10 mouse cellular contexts compared by ENCODE assay signal in genomic region chr6:113934692-113935091, GRCm38 (mm10).
DNase-seq lines count a peak whose midpoint lies in the region; ATAC-seq and TF ChIP-seq lines count a peak whose summit lies in the region.
"Had no signal": no experiment of that assay in that cellular context is flagged by ENCODE, and none has a peak within 500 bp of the region (broad histone marks: within the 10 kb centered on the region; RNA-seq: fewer than 3 reads in every experiment).

No protein-coding gene starts in this region.

- WGBS in cerebellum, adult 2 months = 29% methylated on average over 8 of the region's 8 CpGs
- WGBS in kidney, embryonic 16.5 days = 79% methylated on average over 7 of the region's 8 CpGs
- WGBS in kidney, embryonic 14.5 days = 86% methylated on average over 8 of the region's 8 CpGs

- H3K36me3 ChIP-seq in kidney, embryonic 16.5 days (ENCODE audit: insufficient read depth, low read length) = no peaks in the 10 kb centered on the region
- H3K36me3 ChIP-seq in kidney, embryonic 14.5 days (ENCODE audit: control insufficient read depth, insufficient read depth, low read length) = no peaks in the 10 kb centered on the region
- H3K36me3 ChIP-seq: hindbrain, embryonic 15.5 days; neural tube, embryonic 12.5 days had no signal

- no peak overlapping the region for H3K4me2 ChIP-seq in kidney, embryonic 16.5 days (replicated peaks; ENCODE audit: low read depth, low read length)
- no peak overlapping the region for H3K4me2 ChIP-seq in kidney, embryonic 14.5 days (replicated peaks; ENCODE audit: low read depth, low read length)
- H3K4me2 ChIP-seq: hindbrain, embryonic 15.5 days; neural tube, embryonic 12.5 days had no signal

- peak overlapping the region; percentile 87 for H3K27ac ChIP-seq in cerebellum, adult 2 months (ENCODE audit: insufficient read depth, low read length)
- no peak overlapping the region for H3K27ac ChIP-seq in kidney, embryonic 16.5 days (ENCODE audit: low read length)
- H3K27ac ChIP-seq in kidney, embryonic 14.5 days (ENCODE audit: low read depth, low read length) = no peak overlapping the region
- H3K27ac ChIP-seq: hindbrain, embryonic 15.5 days; neural tube, embryonic 12.5 days had no signal

- no peaks in the 10 kb centered on the region for H3K9me3 ChIP-seq in kidney, embryonic 16.5 days (ENCODE audit: low read length)
- no peaks in the 10 kb centered on the region for H3K9me3 ChIP-seq in kidney, embryonic 14.5 days (ENCODE audit: control insufficient read depth, low read length)
- H3K9me3 ChIP-seq: hindbrain, embryonic 15.5 days; neural tube, embryonic 12.5 days had no signal

- H3K4me1 ChIP-seq in cerebellum, adult 2 months (ENCODE audit: control insufficient read depth, insufficient read depth, low read length) = peaks cover 53% of the 10 kb centered on the region
- no peaks in the 10 kb centered on the region for H3K4me1 ChIP-seq in kidney, embryonic 16.5 days (ENCODE audit: insufficient read depth, low read length)
- H3K4me1 ChIP-seq in kidney, embryonic 14.5 days (ENCODE audit: control insufficient read depth, insufficient read depth, low read length) = no peaks in the 10 kb centered on the region

- H3K27me3 ChIP-seq in cerebellum, adult 2 months (ENCODE audit: control insufficient read depth, insufficient read depth, low read length) = no peaks in the 10 kb centered on the region
- no peaks in the 10 kb centered on the region for H3K27me3 ChIP-seq in kidney, embryonic 16.5 days (ENCODE audit: insufficient read depth, low read length)
- no peaks in the 10 kb centered on the region for H3K27me3 ChIP-seq in kidney, embryonic 14.5 days (ENCODE audit: control insufficient read depth, insufficient read depth, low read length)
- H3K27me3 ChIP-seq: hindbrain, embryonic 15.5 days; neural tube, embryonic 12.5 days had no signal

- DNase-seq in cerebellum, adult 2 months = peak; percentile 67 to 75
- no peak for DNase-seq in cerebellum, adult 9-10 months
- DNase-seq in adrenal gland, postnatal 25 days = peak; percentile 9
- DNase-seq in layer of hippocampus, adult 8-10 months (ENCODE audit: low spot score in 2 of 2) = peak; percentile 88 to 89
- peak; percentile 53 for DNase-seq in lung, postnatal 14 days
- DNase-seq in spleen, postnatal 14 days (ENCODE audit: low spot score in 2 of 2) = no peak

- H3K4me3 ChIP-seq in cerebellum, adult 2 months (replicated peaks; ENCODE audit: insufficient read depth, low read depth, low read length) = no peak overlapping the region
- H3K4me3 ChIP-seq in kidney, embryonic 16.5 days (ENCODE audit: low read length) = no peak overlapping the region
- no peak overlapping the region for H3K4me3 ChIP-seq in kidney, embryonic 14.5 days (ENCODE audit: low read length)
- H3K4me3 ChIP-seq: hindbrain, embryonic 15.5 days; neural tube, embryonic 12.5 days had no signal

- H3K9ac ChIP-seq in kidney, embryonic 16.5 days (replicated peaks; ENCODE audit: low read length) = no peak overlapping the region
- H3K9ac ChIP-seq in kidney, embryonic 14.5 days (ENCODE audit: low read depth, low read length) = no peak overlapping the region
- H3K9ac ChIP-seq: hindbrain, embryonic 15.5 days; neural tube, embryonic 12.5 days had no signal

- TF ChIP-seq POLR2A in cerebellum, adult 2 months (IDR thresholded peaks at IDR 0.05; ENCODE audit: borderline replicate concordance, insufficient read depth, low read length) = no peak

- no peak for ATAC-seq in kidney, embryonic 16.5 days (ENCODE audit: low FRiP score, low TSS enrichment)
- ATAC-seq in kidney, embryonic 14.5 days (ENCODE audit: low FRiP score, low TSS enrichment) = no peak

- 0 out of 2 replicates have a peak, but pooled peaks have one; percentile 10 for TF ChIP-seq CTCF in cerebellum, adult 2 months (IDR thresholded peaks at IDR 0.05; ENCODE audit: borderline replicate concordance, insufficient read depth, low read depth, low read length)

Comparison
In these comparisons a context has a peak if more than half of its experiments do, and no peak if none do; other contexts are left out.
1. DNase-seq: peak in cerebellum, adult 2 months (2 of 2), adrenal gland, postnatal 25 days (single experiment), layer of hippocampus, adult 8-10 months (2 of 2) and lung, postnatal 14 days (single experiment); none in cerebellum, adult 9-10 months (single experiment) and spleen, postnatal 14 days (0 of 2).